Mouse (Mus musculus) liver, postnatal 0 days (tissue): ENCODE results near the gene Zfand3.

ENCODE experiments used
- CTCF ChIP-seq: sonication (generic); IDR thresholded peaks from 2 replicates; pipeline ENCODE4 v1.5.1; 2016; ENCODE audit warnings: antibody characterized with exemption, low read depth
- EP300 ChIP-seq: IDR thresholded peaks from 2 replicates; pipeline ENCODE4 v1.6.1; 2016; ENCODE audit warnings: antibody characterized with exemption, low read depth, mild to moderate bottlenecking

- no peak for TF ChIP-seq CTCF
- no peak for TF ChIP-seq EP300
These were observed 540 bp downstream of the Zfand3 start for GRCm38 (mm10) chr17:30005103-30005443.
